Mouse (Mus musculus): ENCODE measurements around the gene Grm3.

Grm3 gene

DNA sequence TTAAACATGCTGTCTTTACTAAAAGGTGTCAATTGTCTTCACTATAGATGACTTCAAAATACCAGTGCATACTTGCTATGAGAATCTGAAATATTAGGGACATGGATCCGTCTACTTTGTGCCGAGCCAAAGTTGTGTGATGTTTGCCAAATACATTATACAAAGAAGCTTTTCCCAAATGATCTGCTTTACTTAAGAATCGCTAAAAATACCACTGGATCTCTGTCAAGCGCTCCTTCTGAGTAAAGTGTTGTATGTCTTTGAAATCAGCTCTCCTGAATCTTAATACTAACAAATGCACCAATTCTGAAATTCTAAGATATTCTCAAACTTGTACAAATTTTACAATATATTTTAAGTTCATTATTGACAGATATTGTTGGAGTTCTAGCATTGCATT is 100.6 kb downstream of the Grm3 start:
- no peak for DNase-seq (ENCODE audit: extremely low spot score, low spot score)

DNA sequence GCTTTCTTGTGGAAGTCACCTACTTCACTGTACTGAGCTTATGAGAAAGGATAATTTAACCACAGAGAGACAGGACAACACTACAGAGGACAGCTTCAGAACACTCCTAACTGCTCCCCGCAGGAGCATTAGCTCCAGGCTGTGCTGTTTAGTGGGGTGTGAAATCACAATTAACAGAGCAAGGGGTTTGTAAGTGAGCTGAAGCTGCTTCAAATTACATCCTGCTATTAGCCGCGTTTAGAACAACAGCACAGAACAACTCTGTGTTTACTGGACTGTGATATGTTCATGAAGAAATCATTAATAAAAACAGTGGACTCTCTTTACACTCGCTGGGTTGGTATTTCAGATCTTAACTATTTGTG is 101.9 kb downstream of the Grm3 start:
- DNase-seq (ENCODE audit: extremely low spot score, low spot score): no peak

DNA sequence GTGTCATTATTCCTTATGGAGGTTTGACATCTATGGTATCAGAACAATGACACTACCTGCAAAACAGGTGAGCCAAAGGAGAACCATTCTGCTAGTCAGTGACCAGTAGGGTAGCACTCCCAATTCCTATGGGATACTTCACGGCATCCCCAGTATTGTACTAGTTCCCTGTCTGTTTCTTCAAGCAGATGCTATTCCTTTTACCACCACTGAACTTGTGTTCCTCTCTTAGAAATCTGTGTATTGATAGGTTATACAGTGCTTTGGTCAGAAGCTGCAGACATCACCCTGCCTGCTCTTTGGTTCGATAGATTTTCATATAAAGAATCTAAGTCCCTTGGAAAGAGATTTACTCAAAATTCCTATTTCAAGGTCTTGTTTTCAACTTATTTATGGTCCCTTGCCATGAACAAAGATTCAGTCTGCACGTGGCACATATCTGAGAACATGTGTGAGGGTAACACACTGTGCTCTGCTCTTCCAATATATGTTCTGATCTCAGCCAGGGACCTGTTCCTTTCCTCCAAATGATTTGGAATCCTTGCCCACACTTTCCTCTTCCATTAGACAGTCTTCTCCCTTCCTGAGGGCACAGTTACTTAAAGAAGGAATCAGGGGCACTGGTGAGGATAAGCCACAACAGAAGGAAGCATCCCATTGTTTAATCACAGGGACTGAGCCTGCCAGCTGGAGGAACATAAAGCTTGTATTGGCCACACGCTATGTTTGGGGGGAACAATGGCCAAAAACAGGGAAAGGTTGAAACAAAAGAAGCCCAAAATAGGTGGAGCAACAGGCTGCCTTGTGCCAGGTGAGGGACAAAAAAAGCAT is 102.5 kb downstream of the Grm3 start:
- no peak for DNase-seq (ENCODE audit: extremely low spot score, low spot score)

DNA sequence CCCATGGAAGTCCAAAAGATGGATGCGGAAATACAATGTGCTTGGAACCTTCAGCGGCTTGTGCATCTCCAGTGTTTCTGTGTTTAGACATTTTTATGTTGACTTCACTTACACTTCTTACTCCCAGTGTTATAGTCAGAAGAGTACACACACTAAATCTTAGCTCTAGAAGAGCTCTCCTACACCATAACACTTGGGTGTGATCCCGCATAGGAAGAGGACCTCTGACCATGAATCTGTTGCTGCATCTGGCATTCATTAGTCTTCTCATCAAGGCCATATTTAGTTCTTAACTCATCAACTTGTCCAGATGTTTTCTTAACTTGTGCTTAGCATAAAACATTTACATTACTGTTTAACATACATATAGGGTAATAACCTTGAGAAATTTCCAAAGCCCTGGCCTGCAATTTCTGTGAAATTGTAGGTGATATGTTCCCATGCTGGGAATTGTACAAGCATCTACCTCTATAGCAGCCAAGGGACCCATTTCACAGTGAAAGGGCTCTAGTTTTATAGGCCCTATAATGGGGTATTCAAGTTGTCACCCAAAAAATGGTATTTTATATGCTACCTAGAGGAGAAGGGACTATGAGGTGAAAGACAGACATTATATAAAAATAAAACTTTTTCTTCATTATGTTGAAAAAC is 103.4 kb downstream of the Grm3 start:
- no peak for DNase-seq (ENCODE audit: extremely low spot score, low spot score)

DNA sequence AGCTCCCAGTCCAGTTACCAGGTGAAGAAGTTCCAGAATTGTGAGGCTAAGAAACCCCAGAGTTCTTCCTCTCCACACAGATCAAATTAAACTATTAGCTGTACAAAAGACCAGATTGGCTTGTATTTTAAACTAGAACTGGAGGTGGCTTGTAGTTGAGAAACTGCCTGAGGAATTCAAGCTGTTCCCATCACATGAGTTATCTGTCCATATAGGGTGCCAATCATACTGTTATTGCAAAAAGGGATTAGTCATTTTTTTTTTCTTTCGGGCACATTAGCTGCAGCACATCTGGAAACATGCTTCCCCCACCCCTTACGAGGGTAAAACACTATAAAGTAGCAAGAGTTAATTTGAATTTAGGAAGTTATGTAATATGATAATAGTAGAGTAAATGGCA is 145.9 kb downstream of the Grm3 start:
- no peak for DNase-seq (ENCODE audit: extremely low spot score, low spot score)

DNA sequence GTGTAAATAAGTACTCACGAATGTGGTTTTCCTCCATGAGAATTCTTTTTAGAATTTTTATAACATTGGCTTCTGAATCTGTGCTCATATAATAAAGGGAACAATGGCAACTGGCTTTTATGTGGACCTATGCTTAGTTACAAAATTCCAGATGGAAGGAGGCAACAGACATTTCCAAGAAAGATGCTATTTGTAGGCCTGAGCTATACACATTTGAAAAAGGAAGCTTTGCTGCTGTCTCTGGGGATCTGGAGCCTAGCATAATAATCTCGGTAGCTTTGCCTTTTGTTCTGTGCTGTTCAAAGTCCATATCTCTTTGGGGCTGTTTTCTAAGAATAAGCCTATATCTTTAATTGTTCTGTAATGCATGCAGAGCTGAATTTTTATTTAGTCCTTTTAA is 146.4 kb downstream of the Grm3 start:
- DNase-seq (ENCODE audit: extremely low spot score, low spot score): no peak

DNA sequence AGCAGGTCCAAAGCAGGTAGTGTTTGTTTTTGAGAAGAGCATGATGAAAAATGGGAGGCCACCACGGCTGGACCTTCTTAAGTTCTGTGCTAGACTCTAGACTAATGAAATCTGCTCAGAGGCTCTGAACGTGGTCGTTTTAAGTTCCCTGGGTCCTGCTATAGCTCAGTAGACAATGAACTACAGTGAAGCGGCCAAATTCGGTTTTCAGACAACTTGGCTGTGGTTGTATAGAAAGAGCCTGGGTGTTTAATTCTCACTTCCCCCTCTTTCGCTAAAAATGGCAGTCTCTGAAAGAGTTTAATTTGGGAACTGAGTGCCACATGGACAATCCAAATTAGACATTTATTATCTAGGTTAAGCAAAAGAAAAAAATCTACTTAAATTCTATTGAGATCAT is 154.0 kb downstream of the Grm3 start:
- no peak for DNase-seq (ENCODE audit: extremely low spot score, low spot score)

DNA sequence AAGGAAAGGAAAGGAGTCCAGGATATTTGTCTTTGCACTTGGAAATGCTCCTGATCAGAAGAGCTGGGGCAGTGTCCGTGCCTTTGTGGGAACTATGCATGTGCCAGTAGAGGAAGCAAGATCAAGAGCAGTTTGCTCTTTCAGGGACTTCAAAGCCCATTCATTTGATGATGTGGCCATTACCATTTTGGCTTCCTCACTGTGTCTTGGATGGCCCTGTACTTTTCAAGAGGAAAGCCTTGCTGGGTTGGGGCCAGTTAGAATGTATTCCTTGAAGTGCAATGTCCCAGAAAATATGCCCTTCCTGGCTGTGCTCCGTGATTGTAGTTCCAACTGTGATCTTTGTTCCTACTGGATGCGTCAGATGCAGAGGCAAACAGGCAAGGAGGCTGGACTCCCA is 167.3 kb downstream of the Grm3 start:
- DNase-seq (ENCODE audit: extremely low spot score, low spot score): no peak

DNA sequence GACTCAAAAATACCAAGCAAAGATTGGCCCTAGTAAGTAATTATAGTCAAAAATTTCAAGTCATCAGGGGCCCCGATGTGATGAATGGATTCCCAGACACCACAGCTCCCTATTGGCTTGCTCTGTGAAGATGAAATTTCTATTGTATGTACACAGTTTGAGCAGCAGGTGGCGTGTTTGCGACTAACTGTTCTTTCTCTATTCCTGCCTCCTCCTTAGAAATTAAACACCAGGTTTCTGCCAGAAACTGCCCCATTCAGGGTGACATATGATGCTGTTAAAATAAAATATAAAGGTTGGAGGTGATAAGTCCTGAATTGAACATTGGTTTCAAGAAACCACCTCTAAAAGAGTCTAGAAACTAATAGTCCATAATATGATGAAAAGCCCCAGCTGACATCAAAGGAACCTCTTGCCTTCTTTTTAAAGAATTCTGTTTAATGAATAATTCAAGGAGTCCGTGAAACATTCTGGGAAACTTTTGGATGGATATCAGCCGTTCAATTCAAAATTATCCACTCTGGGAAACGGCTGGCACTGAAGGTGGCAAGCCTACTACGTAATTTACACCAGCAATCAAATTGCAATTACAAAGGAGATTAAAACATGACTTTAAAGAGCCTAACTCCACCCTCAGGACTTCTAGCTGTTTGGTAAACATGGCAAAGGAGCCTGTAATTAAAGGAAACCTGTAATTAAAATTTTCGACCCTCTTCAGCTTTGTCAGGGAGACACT is 184.0 kb downstream of the Grm3 start:
- DNase-seq (ENCODE audit: extremely low spot score, low spot score): peak; percentile 23

DNA sequence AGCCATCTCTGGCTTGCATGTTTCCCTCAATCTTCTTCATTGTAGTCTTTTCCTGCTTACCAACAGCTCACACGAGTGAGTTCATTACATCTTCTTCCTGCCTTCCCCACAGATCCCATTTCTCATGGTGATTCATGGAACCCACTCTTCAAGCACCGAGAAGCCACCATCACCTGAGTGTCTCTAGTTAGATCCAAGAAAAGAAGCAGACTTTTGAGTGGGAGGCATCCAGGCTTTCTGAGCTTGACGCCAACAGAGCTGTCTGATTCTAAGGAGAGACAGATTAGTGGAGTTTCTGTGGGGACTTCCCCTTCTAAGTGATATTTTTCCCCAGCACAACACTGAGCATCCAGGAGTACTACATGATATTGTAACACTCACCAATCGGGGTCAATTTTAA is 199.5 kb downstream of the Grm3 start:
- DNase-seq (ENCODE audit: extremely low spot score, low spot score): no peak

DNA sequence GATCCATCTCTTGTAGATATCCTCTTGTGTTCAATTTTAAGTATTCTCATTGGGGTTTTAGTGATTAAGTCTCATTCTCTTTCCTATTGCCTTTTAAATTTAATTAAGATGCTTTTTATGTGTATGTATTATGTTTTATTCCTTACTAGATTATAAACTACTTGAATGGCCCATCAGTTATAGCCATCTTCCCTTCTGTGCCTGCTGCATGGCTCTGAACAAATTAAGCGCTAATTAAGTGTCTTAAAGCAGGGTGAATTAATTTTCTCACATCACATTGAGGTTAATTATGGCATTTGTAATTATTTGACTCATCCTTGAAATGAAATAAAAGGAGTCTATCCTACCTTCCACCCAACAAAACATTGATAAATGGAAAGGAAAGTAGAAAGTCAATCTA is 213.9 kb downstream of the Grm3 start:
- no peak for DNase-seq (ENCODE audit: extremely low spot score, low spot score)

DNA sequence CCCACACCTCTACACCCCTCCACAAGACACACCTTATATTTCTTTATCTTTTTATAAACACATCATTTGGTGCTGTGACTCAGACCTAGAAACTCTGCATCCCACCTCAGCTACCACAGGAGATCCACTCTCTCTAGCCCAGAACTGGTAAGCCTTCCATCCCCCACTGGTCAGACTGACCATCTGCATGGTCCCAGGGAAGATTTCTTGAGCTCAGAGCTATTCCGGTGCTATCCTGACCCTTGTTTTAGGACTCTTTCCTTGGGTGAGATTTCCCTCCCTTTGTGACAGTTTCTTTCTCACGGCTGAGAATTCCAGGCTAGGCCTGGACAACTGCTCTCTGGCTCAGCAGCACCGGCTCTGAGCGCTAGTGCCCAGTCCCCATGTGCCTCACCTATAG is 227.7 kb downstream of the Grm3 start:
- no peak for DNase-seq (ENCODE audit: extremely low spot score, low spot score)

DNA sequence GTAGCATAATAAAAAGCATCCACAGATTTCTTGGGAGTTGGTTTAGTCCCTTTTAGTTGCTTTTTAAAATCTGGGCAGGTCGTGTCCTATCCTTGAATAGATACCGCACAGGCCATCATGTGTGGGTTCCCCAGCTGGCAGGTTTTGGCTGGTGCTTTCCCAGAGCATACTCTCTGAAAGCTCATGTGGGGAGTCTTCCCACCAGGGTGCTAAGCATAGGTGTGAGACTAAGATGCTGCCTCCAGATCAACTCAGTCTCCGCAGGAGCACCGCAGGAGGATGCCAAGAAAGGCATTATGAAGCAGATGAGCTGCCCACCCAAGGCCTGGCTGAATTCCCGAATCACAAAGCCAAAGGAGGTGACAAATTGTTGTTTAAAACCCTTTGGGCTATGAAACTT is 229.5 kb downstream of the Grm3 start:
- DNase-seq (ENCODE audit: extremely low spot score, low spot score): no peak

DNA sequence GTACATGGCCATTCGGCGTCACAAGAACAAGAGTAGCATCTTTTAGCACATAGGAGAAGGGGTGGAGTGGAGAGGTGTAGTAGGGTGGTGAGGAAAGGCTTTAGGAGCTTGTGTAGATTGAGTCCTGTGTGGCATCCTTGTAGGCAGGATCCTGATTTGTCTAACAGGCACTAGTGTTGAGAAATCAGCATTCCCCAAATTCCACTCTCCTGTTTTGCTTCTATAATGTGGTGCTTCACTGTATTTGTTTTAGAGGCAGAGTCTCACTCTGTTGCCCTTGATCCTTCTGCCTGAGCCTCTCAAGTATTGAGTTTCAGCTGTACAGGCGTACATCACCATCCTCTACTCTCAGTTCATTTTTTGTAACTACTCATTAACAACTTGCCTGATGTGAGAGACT is 247.4 kb downstream of the Grm3 start:
- no peak for DNase-seq (ENCODE audit: extremely low spot score, low spot score)

DNA sequence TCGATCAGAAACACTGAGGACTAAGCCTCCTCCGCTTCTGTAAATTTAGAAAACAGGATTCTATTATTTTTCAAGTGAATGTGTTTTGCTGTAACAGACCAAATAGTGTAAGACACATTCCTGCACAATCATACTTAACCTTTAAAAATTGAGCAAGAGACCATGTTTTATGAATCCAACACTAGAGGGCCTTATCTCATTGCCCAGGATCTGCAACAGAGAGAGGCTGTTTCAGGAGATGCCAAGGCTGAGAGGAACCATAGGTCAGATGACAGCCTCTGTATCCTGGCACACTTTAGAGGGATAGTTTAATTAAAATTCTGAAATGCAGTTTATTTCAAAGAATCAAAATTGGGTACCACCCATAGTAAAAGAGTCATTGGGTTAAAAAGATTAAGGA is 271.7 kb downstream of the Grm3 start:
- DNase-seq (ENCODE audit: extremely low spot score, low spot score): no peak

DNA sequence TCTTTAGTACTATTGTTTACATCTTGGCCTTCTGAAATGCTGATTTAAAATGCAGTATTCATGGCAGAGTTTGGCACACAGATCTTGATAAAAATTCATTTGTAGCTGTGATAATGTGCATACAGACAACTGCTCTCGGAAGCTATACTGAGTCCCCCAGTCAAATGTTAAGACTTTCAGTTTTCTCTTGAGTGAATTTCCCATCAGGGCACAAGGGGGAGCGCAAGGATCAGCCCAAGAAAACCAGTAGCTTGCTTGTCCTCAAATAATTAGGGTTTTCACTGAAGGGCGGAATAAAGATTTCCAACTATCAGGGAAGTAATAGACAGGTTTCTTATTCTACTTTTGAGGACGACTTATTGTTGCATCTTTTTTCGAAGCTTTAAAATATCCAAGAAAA is 275.4 kb downstream of the Grm3 start:
- no peak for DNase-seq (ENCODE audit: extremely low spot score, low spot score)

DNA sequence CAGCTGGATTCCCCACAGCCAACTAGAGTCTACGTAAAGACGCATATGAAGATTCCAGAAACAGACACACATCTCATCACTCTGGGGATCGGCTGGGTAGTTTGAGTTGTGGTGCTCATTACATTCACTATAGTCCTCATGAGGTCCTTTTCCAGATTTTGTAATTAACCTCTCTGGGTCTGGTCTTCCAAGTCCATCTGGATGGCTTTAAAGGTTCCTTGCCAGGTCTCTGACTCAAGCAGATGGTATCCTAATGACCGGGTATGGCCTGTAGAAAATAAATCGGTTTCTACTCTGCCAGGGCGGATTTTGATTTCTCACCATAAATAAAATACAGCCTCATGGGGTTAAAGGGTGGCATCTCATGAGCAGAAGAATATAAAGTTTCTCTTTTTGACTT is 276.0 kb downstream of the Grm3 start:
- no peak for DNase-seq (ENCODE audit: extremely low spot score, low spot score)

DNA sequence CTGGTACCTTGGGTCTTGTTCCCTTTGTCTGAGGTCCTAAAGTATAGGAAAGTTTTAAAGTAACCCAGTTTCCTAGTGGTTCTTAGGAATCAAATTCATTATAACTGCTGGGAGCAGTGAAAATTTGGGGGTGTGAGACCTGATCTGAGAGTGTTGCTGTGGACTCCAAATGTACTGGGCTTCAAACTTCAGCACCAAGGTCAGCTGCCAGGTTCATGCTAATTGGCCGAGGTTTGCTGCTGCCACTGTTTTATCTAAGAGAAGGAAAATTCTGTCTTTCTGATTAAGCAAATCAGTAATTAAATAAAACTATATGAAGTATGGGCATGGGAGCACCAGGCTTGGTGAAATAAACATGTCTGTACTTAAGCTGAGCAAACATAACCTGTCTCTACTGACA is 278.8 kb downstream of the Grm3 start:
- peak; percentile 22 for DNase-seq (ENCODE audit: extremely low spot score, low spot score)
